Mouse (Mus musculus) midbrain, embryonic 11.5 days (tissue): Measurements from ENCODE around the gene Col27a1. TPM values are rescaled to one million over a fixed set of nuclear protein-coding genes. Genes with fewer than 3 reads are reported as not detected.

Source experiments
- ATAC-seq: fragments of 200-750 bp; cut with Nextera tagmentation; 2 replicates; pipeline ENCODE4 v1.8.0; 2017; ENCODE audit warnings: moderate TSS enrichment, moderate library complexity; ENCODE audit not compliant: low FRiP score
- DNase-seq: peaks from one replicate; pipeline ENCODE4 v3.0.0; 2015; ENCODE audit warnings: low spot score; ENCODE audit errors: missing footprints
- H3K27ac ChIP-seq: fragments of 300-500 bp; sonication (generic); 2 replicates; pipeline ENCODE4 v1.5.1; 2014; ENCODE audit warnings: low read depth, low read length
- H3K27me3 ChIP-seq: fragments of 300-500 bp; sonication (generic); 2 replicates; pipeline ENCODE4 v1.6.1; 2014; ENCODE audit warnings: mild to moderate bottlenecking, low read length, moderate library complexity, mixed read lengths; ENCODE audit not compliant: control insufficient read depth, insufficient read depth
- H3K36me3 ChIP-seq: fragments of 300-500 bp; sonication (generic); 2 replicates; pipeline ENCODE4 v1.6.1; 2014; ENCODE audit warnings: mild to moderate bottlenecking, low read length, moderate library complexity, mixed read lengths; ENCODE audit not compliant: control insufficient read depth, insufficient read depth
- H3K4me1 ChIP-seq: fragments of 300-500 bp; sonication (generic); 2 replicates; pipeline ENCODE4 v1.6.1; 2014; ENCODE audit warnings: low read length; ENCODE audit not compliant: control insufficient read depth, insufficient read depth
- H3K4me2 ChIP-seq: fragments of 300-500 bp; sonication (generic); 2 replicates; pipeline ENCODE4 v1.6.1; 2014; ENCODE audit warnings: mild to moderate bottlenecking, moderate library complexity
- H3K4me3 ChIP-seq: fragments of 300-500 bp; sonication (generic); 2 replicates; pipeline ENCODE4 v1.5.1; 2014; ENCODE audit warnings: low read depth, low read length
- H3K9ac ChIP-seq: fragments of 300-500 bp; sonication (generic); 2 replicates; pipeline ENCODE4 v1.6.1; 2014; ENCODE audit warnings: low read length
- H3K9me3 ChIP-seq: fragments of 300-500 bp; sonication (generic); 2 replicates; pipeline ENCODE4 v1.6.1; 2016; ENCODE audit warnings: low read length; ENCODE audit not compliant: control insufficient read depth
- WGBS: fragments of 180-500 bp; shearing (Covaris S2); extraction: QIAGEN DNeasy Blood & Tissue Kit; methylation state at CpG from one replicate; pipeline ENCODE4 v1.1.7; 2014; 5-methylcytosine and 5-hydroxymethylcytosine counted together
- microRNA counts: library from miRNA; unstranded; fragments of <30 nt; microRNA quantifications from one replicate; lab custom pipeline; 2015
- microRNA-seq: library from miRNA; unstranded; fragments of <30 nt; microRNA quantifications from one replicate; pipeline ENCODE4, GENCODE M21; 2017
- polyA plus RNA-seq: library from polyadenylated mRNA; unstranded; fragments of >200 nt; fragmentation: Nextera tagmentation; extraction: Ambion mirVana; gene quantifications from 2 replicates; pipeline ENCODE4 v1.2.1, GENCODE M21; 2014

The Col27a1 gene
- polyA plus RNA-seq, 1 experiment from 2014 or later, result 2.3 TPM

- H3K27ac ChIP-seq, result no peak overlapping the region
- no peak for ATAC-seq
- peaks cover 2% of the 10 kb centered on the region; the same call in 1 of the 2 replicates for H3K4me1 ChIP-seq
- peaks cover 5% of the 10 kb centered on the region for H3K36me3 ChIP-seq
- no peak overlapping the region for H3K4me2 ChIP-seq
- H3K9ac ChIP-seq, result no peak overlapping the region
- no peak overlapping the region for H3K4me3 ChIP-seq
- H3K27me3 ChIP-seq, result no peaks in the 10 kb centered on the region
- no peaks in the 10 kb centered on the region for H3K9me3 ChIP-seq
- DNase-seq, result no peak
- 92% methylated on average over 4 of the region's 4 CpGs for WGBS
These were observed 169.0 kb downstream of the Col27a1 start for GRCm38 (mm10) chr4:63382676-63383369.

- Histone ChIP-seq H3K9ac (no peak overlapping the region), H3K9me3 (no peaks in the 10 kb centered on the region), H3K27ac (no peak overlapping the region), H3K4me2 (no peak overlapping the region), H3K4me1 (peaks cover 7% of the 10 kb centered on the region), H3K36me3 (peaks cover 5% of the 10 kb centered on the region), H3K27me3 (no peaks in the 10 kb centered on the region), H3K4me3 (no peak overlapping the region)
- DNase-seq (no peak), ATAC-seq (no peak)
- 90% methylated on average over 12 of the region's 12 CpGs for WGBS
These were observed 169.7 kb downstream of the Col27a1 start for GRCm38 (mm10) chr4:63383474-63383873.

GRCm38 (mm10) chr4:63384262-63384661, 170.5 kb downstream of the Col27a1 start:
- WGBS, result 87% methylated on average over 4 of the region's 4 CpGs
- H3K36me3 ChIP-seq, result peaks cover 3% of the 10 kb centered on the region
- no peak overlapping the region for H3K4me2 ChIP-seq

More at GRCm38 (mm10) chr4:63384262-63384661, 170.5 kb downstream of the Col27a1 start:
- Histone ChIP-seq H3K4me1 (peaks cover 15% of the 10 kb centered on the region), H3K4me3 (no peak overlapping the region), H3K27me3 (no peaks in the 10 kb centered on the region), H3K9ac (no peak overlapping the region), H3K27ac (no peak overlapping the region), H3K9me3 (no peaks in the 10 kb centered on the region)
- DNase-seq (no peak), ATAC-seq (no peak)

MicroRNAs encoded within 50 kb of the gene (microRNA counts, 519-probe panel; counts per million panel counts)
- microRNA mmu-miR-455 (lab: Ali Mortazavi, UCI), result not detected

Small RNA genes lying within 50 kb of the gene (microRNA-seq; reads per million reads assigned to microRNA genes)
- 1,122 reads per million, percentile 79 among the genes with 10 or more reads in this experiment for gene Mir455

Other genes starting within 250 kb of the Col27a1 start
- 23.6 and 27.7 TPM in 2 replicates for gene Zfp618, start 248.4 kb upstream of the Col27a1 start, polyA plus RNA-seq
- gene Ambp, start 59.2 kb upstream of the Col27a1 start, polyA plus RNA-seq, result not detected in 2 replicates
- not detected in 2 replicates for gene Kif12, start 41.9 kb upstream of the Col27a1 start, polyA plus RNA-seq
- not detected in 2 replicates for gene Orm1, start 130.6 kb downstream of the Col27a1 start, polyA plus RNA-seq
- gene Orm3, start 142.2 kb downstream of the Col27a1 start, polyA plus RNA-seq, result not detected in 2 replicates
- gene Orm2, start 148.4 kb downstream of the Col27a1 start, polyA plus RNA-seq, result not detected in 2 replicates
- gene Akna, start 189.3 kb downstream of the Col27a1 start, polyA plus RNA-seq, result 7.0 and 9.1 TPM in 2 replicates